Mouse (Mus musculus) G1E (cell line): ENCODE measurements around the gene Osgepl1.

Experiments used
- CTCF ChIP-seq: IDR thresholded peaks from 2 replicates; pipeline ENCODE4 v1.5.1; 2012; ENCODE audit warnings: low read depth, low read length, inconsistent platforms, mixed read lengths
- GATA1 ChIP-seq: IDR thresholded peaks from 2 replicates; pipeline ENCODE4 v1.6.1; 2012; ENCODE audit warnings: borderline replicate concordance, low read length, inconsistent platforms, mixed read lengths
- GATA2 ChIP-seq: IDR thresholded peaks from 2 replicates; pipeline ENCODE4 v1.6.1; 2012; ENCODE audit warnings: low read depth, low read length, inconsistent platforms, borderline replicate concordance
- POLR2AphosphoS5 ChIP-seq: IDR thresholded peaks from 2 replicates; pipeline ENCODE4 v1.6.1; 2012; ENCODE audit warnings: low read depth, low read length, inconsistent platforms; ENCODE audit not compliant: insufficient replicate concordance
- TAL1 ChIP-seq: conservative IDR thresholded peaks from 2 replicates; pipeline ENCODE4 v1.6.1; 2012; ENCODE audit warnings: low read depth, low read length, inconsistent platforms, mixed read lengths

- TF ChIP-seq CTCF = no peak
- TF ChIP-seq GATA1 = no peak
- no peak for TF ChIP-seq TAL1
- TF ChIP-seq GATA2 = no peak
- no peak for TF ChIP-seq POLR2AphosphoS5
Observed at GRCm38 (mm10) chr1:53358988-53359387, 45.6 kb downstream of the Osgepl1 start.
